Mouse (Mus musculus): ENCODE results near the gene Gin1. TPM values are rescaled to one million over a fixed set of nuclear protein-coding genes. Genes with fewer than 3 reads are reported as not detected.

Gin1 gene
- polyA plus RNA-seq, 2 experiments = 5.4 to 11.9 TPM

- H3K4me1 ChIP-seq (replicated peaks; ENCODE audit: control insufficient read depth in 2 of 2, insufficient read depth in 2 of 2, low read length in 1 of 2) = peaks cover 7 to 10% of the 10 kb centered on the region in 2 experiments; a peak in 3 of 4 replicates
- H3K9ac ChIP-seq (replicated peaks) = no peak overlapping the region
- H3K4me3 ChIP-seq (ENCODE audit: insufficient read depth in 1 of 2, low read depth in 2 of 2, low read length in 2 of 2) = no peak overlapping the region
- no peak overlapping the region for H3K27ac ChIP-seq
- no peak for ATAC-seq (ENCODE audit: insufficient read depth)
- peaks cover 5% of the 10 kb centered on the region for H3K36me3 ChIP-seq (replicated peaks; ENCODE audit: control insufficient read depth, insufficient read depth, low read depth)
- no peaks in the 10 kb centered on the region for H3K27me3 ChIP-seq (ENCODE audit: control insufficient read depth, insufficient read depth, low read length)
- TF ChIP-seq CTCF (IDR thresholded peaks at IDR 0.05; ENCODE audit: low read depth) (no peak), EP300 (IDR thresholded peaks at IDR 0.05; ENCODE audit: low read depth) (no peak)
- WGBS (ENCODE audit: insufficient replicate concordance) = 82% methylated on average over 7 of the region's 7 CpGs
- no peak for DNase-seq (ENCODE audit: low read depth in 3 of 3, low spot score in 3 of 3)
- no peak overlapping the region for H3K4me2 ChIP-seq (ENCODE audit: low read depth)
- no peaks in the 10 kb centered on the region for H3K9me3 ChIP-seq (ENCODE audit: control insufficient read depth, low read length)
Observed at GRCm38 (mm10) chr1:97746261-97746660, 23.7 kb upstream of the Gin1 start.

GRCm38 (mm10) chr1:97748163-97748562 is 21.8 kb upstream of the Gin1 start:
- Histone ChIP-seq H3K9ac (replicated peaks) (no peak overlapping the region), H3K4me2 (ENCODE audit: low read depth) (no peak overlapping the region), H3K4me3 (ENCODE audit: insufficient read depth in 1 of 2, low read depth in 2 of 2, low read length in 2 of 2) (no peak overlapping the region), H3K36me3 (replicated peaks; ENCODE audit: control insufficient read depth, insufficient read depth, low read depth) (peaks cover 11% of the 10 kb centered on the region), H3K9me3 (ENCODE audit: control insufficient read depth, low read length) (no peaks in the 10 kb centered on the region), H3K4me1 (replicated peaks; ENCODE audit: control insufficient read depth in 2 of 2, insufficient read depth in 2 of 2, low read length in 1 of 2) (peaks cover 0 to 4% of the 10 kb centered on the region in 2 experiments; a peak in 1 of 4 replicates), H3K27ac (no peak overlapping the region), H3K27me3 (ENCODE audit: control insufficient read depth, insufficient read depth, low read length) (no peaks in the 10 kb centered on the region)
- DNase-seq (ENCODE audit: low read depth in 3 of 3, low spot score in 3 of 3) (no peak), ATAC-seq (ENCODE audit: insufficient read depth) (no peak)
- TF ChIP-seq EP300 (IDR thresholded peaks at IDR 0.05; ENCODE audit: low read depth) (no peak), CTCF (IDR thresholded peaks at IDR 0.05; ENCODE audit: low read depth) (no peak)
- WGBS (ENCODE audit: insufficient replicate concordance) = 91% methylated on average over 3 of the region's 3 CpGs

GRCm38 (mm10) chr1:97753216-97753615 is 16.8 kb upstream of the Gin1 start:
- DNase-seq (ENCODE audit: low read depth in 3 of 3, low spot score in 3 of 3) (no peak), ATAC-seq (ENCODE audit: insufficient read depth) (no peak)
- TF ChIP-seq CTCF (IDR thresholded peaks at IDR 0.05; ENCODE audit: low read depth) (no peak), EP300 (IDR thresholded peaks at IDR 0.05; ENCODE audit: low read depth) (no peak)
- Histone ChIP-seq H3K27me3 (ENCODE audit: control insufficient read depth, insufficient read depth, low read length) (no peaks in the 10 kb centered on the region), H3K4me3 (ENCODE audit: insufficient read depth in 1 of 2, low read depth in 2 of 2, low read length in 2 of 2) (no peak overlapping the region), H3K4me1 (replicated peaks; ENCODE audit: control insufficient read depth in 2 of 2, insufficient read depth in 2 of 2, low read length in 1 of 2) (peaks cover 0 to 3% of the 10 kb centered on the region in 2 experiments; a peak in 2 of 4 replicates), H3K9me3 (ENCODE audit: control insufficient read depth, low read length) (no peaks in the 10 kb centered on the region), H3K4me2 (ENCODE audit: low read depth) (no peak overlapping the region), H3K9ac (replicated peaks) (no peak overlapping the region), H3K27ac (no peak overlapping the region), H3K36me3 (replicated peaks; ENCODE audit: control insufficient read depth, insufficient read depth, low read depth) (peaks cover 9% of the 10 kb centered on the region)

GRCm38 (mm10) chr1:97754392-97754791 is 15.6 kb upstream of the Gin1 start:
- no peak overlapping the region for H3K9ac ChIP-seq (replicated peaks)
- 52% methylated on average over 4 of the region's 4 CpGs for WGBS (ENCODE audit: insufficient replicate concordance)
- H3K4me1 ChIP-seq (replicated peaks; ENCODE audit: control insufficient read depth in 2 of 2, insufficient read depth in 2 of 2, low read length in 1 of 2) = peaks cover 0 to 3% of the 10 kb centered on the region in 2 experiments; a peak in 2 of 4 replicates
- H3K4me3 ChIP-seq (ENCODE audit: insufficient read depth in 1 of 2, low read depth in 2 of 2, low read length in 2 of 2) = no peak overlapping the region
- no peak overlapping the region for H3K4me2 ChIP-seq (ENCODE audit: low read depth)
- H3K27ac ChIP-seq = no peak overlapping the region
- ATAC-seq (ENCODE audit: insufficient read depth) = no peak
- no peaks in the 10 kb centered on the region for H3K9me3 ChIP-seq (ENCODE audit: control insufficient read depth, low read length)
- no peak for DNase-seq (ENCODE audit: low read depth in 3 of 3, low spot score in 3 of 3)
- peaks cover 9% of the 10 kb centered on the region for H3K36me3 ChIP-seq (replicated peaks; ENCODE audit: control insufficient read depth, insufficient read depth, low read depth)
- TF ChIP-seq CTCF (IDR thresholded peaks at IDR 0.05; ENCODE audit: low read depth) = no peak
- H3K27me3 ChIP-seq (ENCODE audit: control insufficient read depth, insufficient read depth, low read length) = no peaks in the 10 kb centered on the region

GRCm38 (mm10) chr1:97759841-97760240 is 10.1 kb upstream of the Gin1 start:
- Histone ChIP-seq H3K36me3 (replicated peaks; ENCODE audit: control insufficient read depth, insufficient read depth, low read depth) (no peaks in the 10 kb centered on the region; the same call in 1 of the 2 replicates), H3K4me1 (replicated peaks; ENCODE audit: control insufficient read depth in 2 of 2, insufficient read depth in 2 of 2, low read length in 1 of 2) (no peaks in the 10 kb centered on the region; a peak in 1 of 4 replicates), H3K4me3 (ENCODE audit: insufficient read depth in 1 of 2, low read depth in 2 of 2, low read length in 2 of 2) (no peak overlapping the region), H3K9ac (replicated peaks) (no peak overlapping the region), H3K9me3 (ENCODE audit: control insufficient read depth, low read length) (no peaks in the 10 kb centered on the region), H3K27me3 (ENCODE audit: control insufficient read depth, insufficient read depth, low read length) (no peaks in the 10 kb centered on the region), H3K4me2 (ENCODE audit: low read depth) (no peak overlapping the region), H3K27ac (no peak overlapping the region)
- DNase-seq (ENCODE audit: low read depth in 3 of 3, low spot score in 3 of 3) (no peak), ATAC-seq (ENCODE audit: insufficient read depth) (no peak)
- TF ChIP-seq EP300 (IDR thresholded peaks at IDR 0.05; ENCODE audit: low read depth) (no peak), CTCF (IDR thresholded peaks at IDR 0.05; ENCODE audit: low read depth) (no peak)
